Mouse (Mus musculus) adrenal gland, adult 2 months (tissue): ENCODE data around the gene Adam12. TPM values are rescaled to one million over a fixed set of nuclear protein-coding genes. Genes with fewer than 3 reads are reported as not detected.

ENCODE experiments used
- DNase-seq: peaks from one replicate; pipeline ENCODE4 v3.0.0; 2021
- polyA plus RNA-seq: library from polyadenylated mRNA; depleted of rRNA; stranded (reverse); fragments of >200 nt; gene quantifications from 2 replicates; pipeline ENCODE4 v1.2.3, GENCODE M21; 2012
- total RNA-seq, 2 experiments: library from RNA; stranded (reverse); gene quantifications; 2 replicates each; pipeline ENCODE4 v1.2.3; 2021

Adam12 gene
- total and polyA plus RNA-seq, 3 experiments = 2.3 to 21.7 (median 6.2) TPM

GRCm38 (mm10) chr7:134009157-134009556, 222.8 kb downstream of the Adam12 start:
- DNase-seq = no peak

GRCm38 (mm10) chr7:134007942-134008361, 224.0 kb downstream of the Adam12 start:
- no peak for DNase-seq

GRCm38 (mm10) chr7:134001581-134001980, 230.4 kb downstream of the Adam12 start:
- DNase-seq = peak; percentile 23

- DNase-seq = no peak
Measured at GRCm38 (mm10) chr7:133990930-133991329, 241.0 kb downstream of the Adam12 start.

GRCm38 (mm10) chr7:133988356-133988755, 243.6 kb downstream of the Adam12 start:
- DNase-seq = peak; percentile 25

GRCm38 (mm10) chr7:133986201-133986600, 245.7 kb downstream of the Adam12 start:
- no peak for DNase-seq

GRCm38 (mm10) chr7:133985648-133986047, 246.3 kb downstream of the Adam12 start:
- no peak for DNase-seq

GRCm38 (mm10) chr7:133976388-133977122, 255.4 kb downstream of the Adam12 start:
- DNase-seq = no peak

- DNase-seq = peak; percentile 23
Measured at GRCm38 (mm10) chr7:133971086-133971485, 260.9 kb downstream of the Adam12 start.

- no peak for DNase-seq
Measured at GRCm38 (mm10) chr7:133970407-133970806, 261.5 kb downstream of the Adam12 start.

GRCm38 (mm10) chr7:133967906-133968305, 264.0 kb downstream of the Adam12 start:
- no peak for DNase-seq

- no peak for DNase-seq
Measured at GRCm38 (mm10) chr7:133963501-133963900, 268.4 kb downstream of the Adam12 start.

GRCm38 (mm10) chr7:133959200-133959599, 272.7 kb downstream of the Adam12 start:
- peak; percentile 77 for DNase-seq

GRCm38 (mm10) chr7:133957873-133958272, 274.1 kb downstream of the Adam12 start:
- no peak for DNase-seq

- no peak for DNase-seq
Measured at GRCm38 (mm10) chr7:133954111-133955091, 277.5 kb downstream of the Adam12 start.

GRCm38 (mm10) chr7:133951777-133952545, 280.0 kb downstream of the Adam12 start:
- peak; percentile 50 for DNase-seq

GRCm38 (mm10) chr7:133947360-133947759, 284.6 kb downstream of the Adam12 start:
- no peak for DNase-seq

GRCm38 (mm10) chr7:133946757-133947345, 285.1 kb downstream of the Adam12 start:
- DNase-seq = peak; percentile 55

- no peak for DNase-seq
Measured at GRCm38 (mm10) chr7:133946113-133946512, 285.8 kb downstream of the Adam12 start.

GRCm38 (mm10) chr7:133940405-133940804, 291.5 kb downstream of the Adam12 start:
- no peak for DNase-seq

- no peak for DNase-seq
Measured at GRCm38 (mm10) chr7:133937473-133937872, 294.5 kb downstream of the Adam12 start.

- no peak for DNase-seq
Measured at GRCm38 (mm10) chr7:133936377-133936776, 295.6 kb downstream of the Adam12 start.
